Mouse (Mus musculus) cerebellum, adult 11-12 months (tissue): ENCODE measurements at regions not wholly inside any gene's neighbourhood (a gene's known extent, or its start where the extent isn't known, plus 50 kb on each side); places are given as distances from the start of the nearest gene placed in this dataset.
"Not testable (repeated sequence)": the region's sequence is repeated elsewhere in the genome, so short reads cannot be mapped to it uniquely, and the experiment has no call there.

Source experiments
- DNase-seq: peaks from one replicate; pipeline ENCODE4 v3.0.0; 2022

- DNase-seq: no peak
Observed at GRCm38 (mm10) chr7:113010150-113010549, 56.4 kb downstream of the Rassf10 start.

- DNase-seq: no peak
Observed at GRCm38 (mm10) chr7:113017092-113017755, 63.5 kb downstream of the Rassf10 start.

- no peak for DNase-seq
Observed at GRCm38 (mm10) chr7:113021412-113021811, 67.7 kb downstream of the Rassf10 start.

GRCm38 (mm10) chr7:113022516-113022915 is 68.8 kb downstream of the Rassf10 start:
- no peak for DNase-seq

- no peak for DNase-seq
Observed at GRCm38 (mm10) chr7:113025758-113026157, 72.0 kb downstream of the Rassf10 start.

GRCm38 (mm10) chr7:113026290-113027075 is 72.7 kb downstream of the Rassf10 start:
- DNase-seq: peak; percentile 68

- DNase-seq: peak; percentile 89
Observed at GRCm38 (mm10) chr7:113027125-113027801, 73.5 kb downstream of the Rassf10 start.

GRCm38 (mm10) chr7:113030053-113030752 is 76.4 kb downstream of the Rassf10 start:
- DNase-seq: no peak

GRCm38 (mm10) chr7:113035751-113036150 is 82.0 kb downstream of the Rassf10 start:
- no peak for DNase-seq

- no peak for DNase-seq
Observed at GRCm38 (mm10) chr7:113037825-113038613, 84.3 kb downstream of the Rassf10 start.

- no peak for DNase-seq
Observed at GRCm38 (mm10) chr7:113038906-113039671, 85.3 kb downstream of the Rassf10 start.

- not testable (repeated sequence) for DNase-seq
Observed at GRCm38 (mm10) chr7:113045613-113046159, 91.9 kb downstream of the Rassf10 start.

- no peak for DNase-seq
Observed at GRCm38 (mm10) chr7:113046406-113046805, 92.6 kb downstream of the Rassf10 start.

GRCm38 (mm10) chr7:113047583-113047982 is 93.8 kb downstream of the Rassf10 start:
- DNase-seq: no peak

GRCm38 (mm10) chr7:113048097-113048795 is 94.5 kb downstream of the Rassf10 start:
- DNase-seq: no peak

GRCm38 (mm10) chr7:113049440-113049839 is 95.7 kb downstream of the Rassf10 start:
- DNase-seq: no peak

- DNase-seq: no peak
Observed at GRCm38 (mm10) chr7:113052952-113053351, 99.2 kb downstream of the Rassf10 start.

- DNase-seq: no peak
Observed at GRCm38 (mm10) chr7:113056421-113056820, 102.7 kb downstream of the Rassf10 start.

- peak; percentile 44 for DNase-seq
Observed at GRCm38 (mm10) chr7:113059211-113059966, 105.6 kb downstream of the Rassf10 start.

- no peak for DNase-seq
Observed at GRCm38 (mm10) chr7:113059967-113060284, 106.2 kb downstream of the Rassf10 start.
